Mouse (Mus musculus) CH12.LX (cell line): ENCODE data around the gene Akap12.

Experiments used
- BHLHE40 ChIP-seq: IDR thresholded peaks from 2 replicates; pipeline ENCODE4 v1.6.1; 2011; ENCODE audit warnings: mild to moderate bottlenecking, low read depth, low read length, improper control_type of control experiment
- CHD2 ChIP-seq: IDR thresholded peaks from 2 replicates; pipeline ENCODE4 v1.6.1; 2011; ENCODE audit warnings: low read length, improper control_type of control experiment
- CTCF ChIP-seq, 2 experiments: IDR thresholded peaks in 1 of 2; conservative IDR thresholded peaks in 1 of 2; 2 replicates each; pipeline ENCODE4 v1.5.1; 2011 to 2012; ENCODE audit warnings: low read depth in 2 of 2, low read length in 2 of 2, improper control_type of control experiment in 1 of 2, inconsistent platforms in 1 of 2, mild to moderate bottlenecking in 1 of 2, moderate library complexity in 1 of 2
- MAX ChIP-seq: IDR thresholded peaks from 2 replicates; pipeline ENCODE4 v1.6.1; 2011; ENCODE audit warnings: low read length, improper control_type of control experiment
- MEF2A ChIP-seq: IDR thresholded peaks from 2 replicates; pipeline ENCODE4 v1.6.1; 2014; ENCODE audit warnings: low read depth, mild to moderate bottlenecking, inconsistent platforms, low read length, improper control_type of control experiment, borderline replicate concordance
- NRF1 ChIP-seq: IDR thresholded peaks from 2 replicates; pipeline ENCODE4 v1.6.1; 2014; ENCODE audit warnings: low read depth, mild to moderate bottlenecking, inconsistent platforms, low read length, improper control_type of control experiment, moderate library complexity
- POLR2A ChIP-seq: IDR thresholded peaks from 2 replicates; pipeline ENCODE4 v1.6.1; 2011; ENCODE audit warnings: low read depth, mild to moderate bottlenecking, improper control_type of control experiment, low read length
- RCOR1 ChIP-seq: conservative IDR thresholded peaks from 2 replicates; pipeline ENCODE4 v1.6.1; 2012; ENCODE audit warnings: low read depth, mild to moderate bottlenecking, inconsistent platforms, low read length, improper control_type of control experiment
- SIN3A ChIP-seq: IDR thresholded peaks from 2 replicates; pipeline ENCODE4 v1.6.1; 2012; ENCODE audit warnings: low read length, improper control_type of control experiment, inconsistent platforms
- SMC3 ChIP-seq: IDR thresholded peaks from 2 replicates; pipeline ENCODE4 v1.6.1; 2011; ENCODE audit warnings: low read depth, low read length, improper control_type of control experiment
- USF1 ChIP-seq: IDR thresholded peaks from 2 replicates; pipeline ENCODE4 v1.6.1; 2014; ENCODE audit warnings: low read depth, mild to moderate bottlenecking, inconsistent platforms, low read length, improper control_type of control experiment

- TF ChIP-seq SMC3 (no peak), POLR2A (no peak), NRF1 (no peak), CTCF (conservative IDR thresholded peaks at IDR 0.05 in 1 of 2, IDR thresholded peaks at IDR 0.05 in 1 of 2; ENCODE audit: low read depth in 2 of 2, low read length in 2 of 2) (no peak), USF1 (no peak), CHD2 (no peak), RCOR1 (no peak), BHLHE40 (no peak), MEF2A (no peak), MAX (no peak), SIN3A (no peak)
Measured at GRCm38 (mm10) chr10:4278041-4278440, 11.9 kb downstream of the Akap12 start.
